Mouse (Mus musculus): ENCODE measurements around the gene Urb2.

Gene Urb2

DNA sequence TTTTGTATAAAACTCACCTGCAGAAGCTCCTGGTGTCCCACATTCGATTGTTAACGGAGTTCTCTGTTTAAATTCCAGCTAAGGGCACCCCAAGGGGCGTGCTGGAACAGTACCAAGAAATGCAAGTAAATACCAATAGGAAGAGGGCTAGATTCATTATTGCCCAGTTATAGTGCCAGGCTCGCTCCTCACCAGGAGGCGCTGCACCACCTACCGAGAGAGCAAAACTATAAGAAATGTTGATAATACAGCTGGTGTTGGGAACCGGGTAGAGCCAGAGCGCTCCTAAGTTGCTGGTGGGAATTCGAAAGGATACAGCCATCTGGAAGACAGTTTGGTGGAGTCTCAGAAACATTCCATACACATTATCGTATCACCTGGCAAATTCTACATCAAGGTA, 56.7 kb downstream of the Urb2 start:
- DNase-seq (ENCODE audit: low read depth, low spot score): no peak

DNA sequence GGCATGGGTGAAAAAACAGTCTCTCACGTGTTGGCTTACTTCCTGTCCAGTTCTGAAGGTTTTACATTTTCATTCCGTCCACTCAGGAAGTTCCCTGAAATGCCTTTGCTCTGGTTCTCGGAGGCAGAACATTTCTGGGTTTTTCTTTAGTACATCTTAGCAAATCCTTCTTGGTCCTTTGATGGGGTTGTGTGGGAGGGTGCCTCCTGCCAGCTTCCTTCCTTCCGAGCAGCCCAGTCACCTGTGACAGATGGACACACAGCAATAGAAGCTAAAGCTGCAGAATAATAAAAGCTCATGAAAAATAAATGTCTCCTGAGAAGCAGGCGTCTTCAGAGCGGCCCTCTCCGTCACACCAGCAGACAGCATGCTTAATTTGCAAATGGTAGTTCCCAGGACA, 57.7 kb downstream of the Urb2 start:
- DNase-seq (ENCODE audit: low read depth, low spot score): no peak

DNA sequence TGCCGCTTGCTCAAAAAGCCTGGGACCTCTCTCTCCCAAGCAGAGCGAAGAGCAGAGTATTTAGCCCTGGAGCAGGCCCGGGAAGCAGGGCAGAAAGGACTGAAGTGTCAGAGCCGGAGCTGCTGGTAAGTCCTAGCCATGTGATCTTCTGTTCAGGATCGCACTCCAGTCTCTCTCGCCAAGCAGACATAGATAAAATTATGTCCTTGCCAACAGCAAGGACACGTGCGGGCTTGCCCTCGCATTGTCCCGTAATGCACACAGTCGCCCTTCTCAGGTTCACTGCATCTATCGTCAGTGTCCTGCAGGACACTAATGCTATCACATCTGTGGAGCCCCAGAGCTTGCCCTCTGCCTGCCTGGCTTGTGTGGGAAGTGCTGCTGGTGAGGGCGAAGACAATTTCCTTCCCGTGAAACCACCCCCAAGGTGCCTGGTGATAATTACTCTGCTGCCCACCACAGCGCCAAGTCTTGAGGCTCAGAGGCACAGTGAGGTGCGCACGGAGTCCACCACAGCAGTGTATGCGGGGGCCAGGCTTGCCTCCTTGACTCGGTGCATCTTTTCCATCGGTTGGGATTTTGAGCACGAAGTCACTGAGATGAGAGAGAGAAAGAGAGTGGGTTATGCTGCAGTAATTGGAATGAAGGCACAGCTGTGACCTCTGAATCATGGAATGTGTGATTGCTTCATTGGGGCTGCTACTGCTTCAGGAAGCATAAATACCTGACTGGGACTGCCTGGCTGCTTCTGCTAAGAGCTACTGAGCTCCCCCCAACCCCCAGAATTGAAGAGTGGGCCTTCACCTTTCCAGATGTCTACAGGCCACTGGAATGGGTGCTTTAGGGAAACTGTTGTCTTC, 59.4 kb downstream of the Urb2 start:
- DNase-seq (ENCODE audit: low read depth, low spot score): no peak

DNA sequence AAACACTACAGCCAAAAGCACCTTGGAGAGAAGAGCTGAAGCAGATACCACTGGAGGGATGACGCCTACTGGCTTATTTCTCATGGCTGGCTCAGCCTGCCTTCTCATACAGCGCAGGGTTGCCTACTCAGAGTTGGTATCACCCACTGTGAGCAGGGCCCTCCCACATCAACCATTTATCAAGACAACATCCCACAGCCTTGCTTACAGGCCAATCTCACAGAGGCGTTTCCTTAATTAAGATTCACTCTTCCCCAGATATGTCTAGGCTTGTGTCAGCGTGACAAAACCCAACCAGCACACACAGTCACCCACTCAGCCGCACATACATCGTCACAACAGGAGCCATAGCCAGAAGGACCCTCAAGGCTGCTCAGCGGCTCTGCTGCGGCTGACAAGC, 61.3 kb downstream of the Urb2 start:
- no peak for DNase-seq (ENCODE audit: low read depth, low spot score)

DNA sequence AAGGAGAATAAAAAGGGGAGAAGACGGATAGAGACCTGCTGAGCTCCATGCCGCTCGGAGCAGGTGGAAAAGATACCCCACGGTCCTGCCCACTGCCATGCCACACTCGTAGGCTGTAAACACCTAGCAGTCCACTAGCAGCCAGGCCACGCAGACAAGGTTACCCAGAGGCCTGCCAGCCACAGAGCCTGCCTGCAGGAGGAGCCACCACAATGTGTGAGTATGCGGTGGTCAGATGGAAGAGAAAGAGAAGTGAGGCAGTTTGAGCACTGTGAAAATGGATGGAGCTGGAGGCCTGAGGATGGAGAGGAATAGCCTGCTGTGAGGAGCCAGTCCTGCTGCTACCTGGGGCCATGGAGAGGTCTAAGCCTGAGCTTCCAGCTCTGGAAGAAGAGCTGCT, 62.3 kb downstream of the Urb2 start:
- DNase-seq (ENCODE audit: low read depth, low spot score): no peak

DNA sequence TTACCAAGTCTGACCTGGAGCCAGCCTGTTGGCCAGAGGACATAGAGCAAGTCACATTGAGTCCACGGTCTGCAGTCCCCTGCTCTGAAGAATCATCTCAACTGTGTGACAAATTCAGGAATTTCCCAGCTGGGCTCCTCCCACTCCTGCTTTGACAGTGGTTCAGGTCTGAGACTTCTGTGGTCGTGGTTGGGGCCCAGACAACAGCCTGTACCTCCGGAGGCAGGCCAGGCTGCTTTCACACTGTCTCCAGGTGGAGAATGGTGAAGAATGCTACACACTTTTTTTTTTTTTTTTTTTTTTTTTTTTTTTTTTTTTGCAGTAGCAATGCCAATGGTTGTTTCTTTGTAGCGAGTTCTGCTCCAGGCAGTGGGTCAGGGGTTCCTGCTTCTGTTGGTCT, 64.4 kb downstream of the Urb2 start:
- DNase-seq (ENCODE audit: low read depth, low spot score): no peak

DNA sequence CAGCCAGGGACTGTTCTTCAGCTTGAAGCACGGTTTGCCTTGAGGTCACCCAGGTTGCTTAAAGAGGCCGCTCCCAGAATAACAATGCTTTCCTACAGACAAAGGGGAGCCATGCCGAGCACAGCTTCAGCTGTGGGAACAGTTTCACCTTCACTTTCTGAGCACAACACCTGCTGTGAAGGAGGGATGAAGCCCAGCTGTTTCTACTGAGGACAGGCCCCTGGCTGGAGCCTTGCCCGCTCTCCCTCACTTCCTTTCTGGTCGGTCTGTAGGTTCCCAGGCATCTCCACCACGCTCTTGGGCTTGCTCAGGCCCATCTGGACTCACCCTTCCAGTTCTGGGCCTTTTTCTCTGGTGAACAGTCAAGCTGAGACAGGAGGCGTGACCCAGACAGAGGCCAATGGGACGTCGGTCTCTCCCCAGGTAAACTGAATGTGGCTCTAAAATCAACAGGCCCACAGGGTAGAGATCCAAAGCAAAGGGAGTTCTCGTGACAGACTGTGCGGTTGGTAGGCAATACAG, 66.8 kb downstream of the Urb2 start:
- DNase-seq (ENCODE audit: low read depth, low spot score): no peak

DNA sequence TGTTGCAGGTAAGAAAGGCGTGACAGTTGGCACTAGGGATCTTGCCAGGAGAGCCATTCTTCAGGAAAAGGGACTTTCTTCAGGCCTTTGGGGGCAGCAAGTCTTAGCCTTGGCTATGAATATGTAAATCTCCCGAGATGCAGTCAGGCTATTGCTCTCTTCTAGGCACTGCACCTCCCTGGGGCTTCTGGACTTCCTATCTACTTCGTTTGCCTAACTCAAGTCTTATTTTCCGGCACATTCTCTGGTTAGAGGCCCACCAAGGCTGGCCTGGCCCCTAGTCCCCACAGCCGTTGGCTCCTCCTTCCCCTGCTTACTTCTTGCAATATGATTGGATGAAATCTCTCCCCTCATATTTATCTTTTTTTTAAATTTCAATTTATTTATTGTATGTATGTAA, 67.7 kb downstream of the Urb2 start:
- DNase-seq (ENCODE audit: low read depth, low spot score): no peak

DNA sequence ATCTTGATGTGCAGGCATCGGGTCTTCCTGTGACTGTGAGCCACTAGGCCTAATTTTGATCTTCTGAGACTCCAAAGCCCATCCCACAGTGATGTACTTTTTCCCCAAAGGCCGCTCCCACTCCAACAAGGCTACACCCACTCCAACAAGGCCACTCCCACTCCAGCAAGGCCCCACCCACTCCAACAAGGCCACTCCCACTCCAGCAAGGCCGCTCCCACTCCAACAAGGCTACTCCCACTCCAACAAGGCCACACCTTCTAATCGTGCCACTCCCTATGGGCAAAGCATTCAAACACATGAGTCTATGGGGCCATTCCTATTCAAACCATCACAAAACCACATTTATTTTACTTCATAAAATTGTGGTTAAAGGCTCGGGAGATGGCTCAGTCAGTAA, 69.2 kb downstream of the Urb2 start:
- no peak for DNase-seq (ENCODE audit: low read depth, low spot score)

All from skeletal muscle tissue, adult 2 months (tissue).